Mouse (Mus musculus): Measurements from ENCODE around the gene Olfr1347.

- TF ChIP-seq CTCF (IDR thresholded peaks at IDR 0.05; ENCODE audit: insufficient read depth, low read depth, low read length), result no peak
- TF ChIP-seq POLR2A (IDR thresholded peaks at IDR 0.05; ENCODE audit: insufficient read depth, low read depth, low read length), result no peak
These were observed 22.1 kb upstream of the Olfr1347 start for GRCm38 (mm10) chr7:6521666-6522065.

All from olfactory bulb, adult 2 months (tissue).